Mouse (Mus musculus): ENCODE measurements around the gene Adamts8. TPM values are rescaled to one million over a fixed set of nuclear protein-coding genes. Genes with fewer than 3 reads are reported as not detected.

Gene Adamts8
- polyA plus RNA-seq, 1 experiment = 0.57 TPM

DNA sequence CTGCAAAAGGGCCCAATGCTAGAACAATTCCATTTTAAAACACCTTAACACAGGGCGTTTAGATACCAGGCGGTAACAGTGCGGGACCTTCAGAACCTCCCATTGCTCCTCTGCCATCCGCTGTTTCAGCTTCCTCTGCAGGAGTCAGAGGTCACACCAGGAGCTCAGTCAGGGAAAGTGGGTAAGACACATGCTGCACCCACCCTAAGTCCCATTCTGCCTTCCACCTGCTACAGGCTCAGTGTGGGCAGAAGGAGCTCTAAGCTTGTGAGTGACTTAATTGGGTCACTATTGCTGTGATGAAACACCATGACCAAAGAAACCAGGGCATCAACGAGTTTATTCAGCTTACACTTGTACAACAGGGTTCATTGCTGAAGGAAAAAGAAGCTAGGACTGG, 50.7 kb downstream of the Adamts8 start:
- H3K4me1 ChIP-seq (replicated peaks; ENCODE audit: control insufficient read depth, insufficient read depth, low read length) = no peaks in the 10 kb centered on the region
- 89% methylated on average over 5 of the region's 5 CpGs for WGBS
- TF ChIP-seq CTCF (IDR thresholded peaks at IDR 0.05; ENCODE audit: borderline replicate concordance, control insufficient read depth, extremely low read depth, insufficient read depth, low read length, poor library complexity) (no peak), POLR2A (IDR thresholded peaks at IDR 0.05; ENCODE audit: control insufficient read depth, extremely low read depth, insufficient read depth, low read length, poor library complexity) (no peak)

DNA sequence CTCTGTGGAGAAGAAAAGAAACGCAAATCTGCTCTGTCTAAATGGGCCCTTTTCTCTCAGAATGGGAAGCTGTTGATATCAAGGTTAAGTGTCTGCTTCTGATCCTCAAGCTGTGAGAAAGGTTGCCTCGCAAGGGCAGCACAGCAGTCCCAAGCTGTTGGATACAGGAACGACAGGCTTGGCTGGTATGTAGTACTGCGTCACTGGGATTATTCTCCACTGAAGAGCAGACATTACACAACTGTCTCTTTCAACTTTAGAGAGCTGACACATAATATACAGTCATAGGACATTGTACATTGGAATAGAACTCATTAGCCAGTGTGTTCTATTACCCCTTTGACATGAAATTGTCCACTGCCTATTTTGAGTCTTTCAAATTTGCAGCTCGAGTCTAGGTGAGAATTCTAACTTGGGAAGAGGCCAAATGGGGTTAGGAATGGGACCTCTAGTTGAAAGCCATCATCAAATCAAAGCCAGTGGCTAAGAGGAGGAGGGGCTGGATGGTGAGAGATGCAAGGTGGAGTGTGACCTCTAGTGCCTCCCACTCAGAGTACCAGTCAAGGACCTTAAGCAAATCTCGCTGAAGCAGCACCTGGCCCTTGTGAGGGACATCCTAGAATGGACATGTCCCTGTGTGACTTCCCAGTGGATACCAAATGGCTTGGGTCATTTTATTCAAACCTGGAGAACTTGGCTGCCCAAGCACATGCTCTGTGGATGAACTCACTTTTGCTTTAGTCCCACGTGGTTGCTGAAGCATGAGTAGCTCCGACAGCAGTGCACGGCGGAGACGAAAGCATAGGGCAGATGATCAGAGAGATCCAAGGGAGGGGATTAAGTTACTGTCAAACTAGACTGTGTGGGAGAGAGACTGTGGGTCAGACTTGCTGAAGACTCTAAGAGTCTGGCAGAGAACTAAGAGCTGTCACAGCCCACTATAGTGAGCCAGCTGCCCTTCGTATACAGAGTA, 54.5 kb downstream of the Adamts8 start:
- H3K36me3 ChIP-seq (ENCODE audit: control insufficient read depth, insufficient read depth, low read length) = no peaks in the 10 kb centered on the region
- TF ChIP-seq CTCF (IDR thresholded peaks at IDR 0.05; ENCODE audit: borderline replicate concordance, control insufficient read depth, extremely low read depth, insufficient read depth, low read length, poor library complexity) = no peak
- TF ChIP-seq POLR2A (IDR thresholded peaks at IDR 0.05; ENCODE audit: control insufficient read depth, extremely low read depth, insufficient read depth, low read length, poor library complexity) = no peak
- H3K27me3 ChIP-seq (ENCODE audit: control insufficient read depth, insufficient read depth, low read length) = no peaks in the 10 kb centered on the region
- H3K4me1 ChIP-seq (replicated peaks; ENCODE audit: control insufficient read depth, insufficient read depth, low read length) = no peaks in the 10 kb centered on the region
- no peak overlapping the region for H3K4me3 ChIP-seq (ENCODE audit: control insufficient read depth, insufficient read depth, low read length)
- WGBS = 80% methylated on average over 12 of the region's 12 CpGs
- H3K27ac ChIP-seq (ENCODE audit: control insufficient read depth, insufficient read depth, low read length) = no peak overlapping the region
- no peak for DNase-seq

More for the DNA sequence above, 50.7 kb downstream of the Adamts8 start:
- Histone ChIP-seq H3K4me3 (ENCODE audit: control insufficient read depth, insufficient read depth, low read length) (no peak overlapping the region), H3K27me3 (ENCODE audit: control insufficient read depth, insufficient read depth, low read length) (no peaks in the 10 kb centered on the region), H3K27ac (ENCODE audit: control insufficient read depth, insufficient read depth, low read length) (no peak overlapping the region), H3K36me3 (ENCODE audit: control insufficient read depth, insufficient read depth, low read length) (no peaks in the 10 kb centered on the region)
- DNase-seq = no peak

DNA sequence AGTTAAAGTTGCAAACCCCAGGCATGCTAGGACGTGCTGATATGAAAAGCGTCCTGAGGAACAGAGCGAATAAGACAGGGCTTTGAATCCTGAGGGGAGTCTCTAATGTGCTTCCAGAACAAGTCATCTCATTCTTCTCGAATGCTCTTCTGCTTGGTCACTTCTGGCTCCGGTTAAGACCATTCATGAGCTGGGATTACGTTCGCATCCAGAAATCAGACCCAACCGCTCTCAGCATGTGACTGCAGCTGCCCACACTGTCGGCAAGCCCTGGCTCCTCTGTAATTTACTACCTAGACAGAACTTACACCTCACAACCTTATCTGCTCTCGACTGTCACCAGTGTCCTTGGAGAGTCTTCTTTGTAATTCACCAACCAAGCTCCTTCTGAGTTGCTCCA, 58.3 kb downstream of the Adamts8 start:
- no peaks in the 10 kb centered on the region for H3K36me3 ChIP-seq (ENCODE audit: control insufficient read depth, insufficient read depth, low read length)
- no peaks in the 10 kb centered on the region for H3K4me1 ChIP-seq (replicated peaks; ENCODE audit: control insufficient read depth, insufficient read depth, low read length)
- TF ChIP-seq POLR2A (IDR thresholded peaks at IDR 0.05; ENCODE audit: control insufficient read depth, extremely low read depth, insufficient read depth, low read length, poor library complexity) = no peak
- TF ChIP-seq CTCF (IDR thresholded peaks at IDR 0.05; ENCODE audit: borderline replicate concordance, control insufficient read depth, extremely low read depth, insufficient read depth, low read length, poor library complexity) = no peak
- no peak overlapping the region for H3K27ac ChIP-seq (ENCODE audit: control insufficient read depth, insufficient read depth, low read length)
- 85% methylated on average over 10 of the region's 10 CpGs for WGBS
- H3K27me3 ChIP-seq (ENCODE audit: control insufficient read depth, insufficient read depth, low read length) = no peaks in the 10 kb centered on the region
- H3K4me3 ChIP-seq (ENCODE audit: control insufficient read depth, insufficient read depth, low read length) = no peak overlapping the region
- no peak for DNase-seq

DNA sequence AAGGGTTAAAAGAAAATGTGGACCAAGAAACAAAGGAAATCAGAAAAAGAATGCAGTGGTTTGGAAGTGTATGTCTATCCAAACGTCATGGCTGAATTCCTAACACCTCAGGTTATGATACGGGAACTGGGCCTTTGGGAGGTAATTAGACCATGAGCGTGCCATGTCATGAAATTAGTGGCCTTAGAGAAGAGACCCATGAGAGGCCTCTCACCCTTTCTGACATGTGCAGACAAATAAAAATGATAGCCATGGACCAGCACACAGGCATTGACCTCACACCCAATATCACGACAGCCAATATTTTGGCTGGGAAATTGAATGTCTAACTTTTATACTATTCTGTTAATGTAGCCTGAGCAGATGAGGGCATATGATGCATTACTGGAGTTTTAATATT, 60.2 kb downstream of the Adamts8 start:
- DNase-seq = no peak
- Histone ChIP-seq H3K4me1 (replicated peaks; ENCODE audit: control insufficient read depth, insufficient read depth, low read length) (no peaks in the 10 kb centered on the region), H3K4me3 (ENCODE audit: control insufficient read depth, insufficient read depth, low read length) (no peak overlapping the region), H3K27me3 (ENCODE audit: control insufficient read depth, insufficient read depth, low read length) (no peaks in the 10 kb centered on the region), H3K27ac (ENCODE audit: control insufficient read depth, insufficient read depth, low read length) (no peak overlapping the region), H3K36me3 (ENCODE audit: control insufficient read depth, insufficient read depth, low read length) (no peaks in the 10 kb centered on the region)
- TF ChIP-seq POLR2A (IDR thresholded peaks at IDR 0.05; ENCODE audit: control insufficient read depth, extremely low read depth, insufficient read depth, low read length, poor library complexity) (no peak), CTCF (IDR thresholded peaks at IDR 0.05; ENCODE audit: borderline replicate concordance, control insufficient read depth, extremely low read depth, insufficient read depth, low read length, poor library complexity) (no peak)
- 94% methylated on average over 4 of the region's 4 CpGs for WGBS

DNA sequence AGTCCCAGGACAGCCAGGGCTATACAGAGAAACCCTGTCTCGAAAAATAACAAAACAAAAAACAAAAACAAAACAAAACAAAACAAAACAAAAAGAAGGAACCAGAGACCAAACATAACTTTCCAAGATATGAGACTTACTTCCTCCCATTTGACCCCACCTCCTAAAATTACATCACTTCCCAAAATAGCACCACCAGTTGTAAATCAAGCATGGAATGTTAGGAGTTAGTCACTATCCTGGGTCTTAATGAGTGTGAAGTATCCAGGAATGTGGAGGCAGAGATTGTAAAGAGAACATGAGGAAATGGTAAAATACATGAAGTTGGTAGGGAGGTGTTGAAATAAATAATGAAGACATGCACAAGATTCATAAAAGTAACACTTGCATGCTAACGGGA, 67.0 kb downstream of the Adamts8 start:
- H3K4me3 ChIP-seq (ENCODE audit: control insufficient read depth, insufficient read depth, low read length) = no peak overlapping the region
- 74% methylated on average over 2 of the region's 2 CpGs for WGBS
- no peak overlapping the region for H3K27ac ChIP-seq (ENCODE audit: control insufficient read depth, insufficient read depth, low read length)
- H3K27me3 ChIP-seq (ENCODE audit: control insufficient read depth, insufficient read depth, low read length) = no peaks in the 10 kb centered on the region
- no peaks in the 10 kb centered on the region for H3K4me1 ChIP-seq (replicated peaks; ENCODE audit: control insufficient read depth, insufficient read depth, low read length)
- DNase-seq = no peak
- TF ChIP-seq POLR2A (IDR thresholded peaks at IDR 0.05; ENCODE audit: control insufficient read depth, extremely low read depth, insufficient read depth, low read length, poor library complexity) (no peak), CTCF (IDR thresholded peaks at IDR 0.05; ENCODE audit: borderline replicate concordance, control insufficient read depth, extremely low read depth, insufficient read depth, low read length, poor library complexity) (no peak)
- H3K36me3 ChIP-seq (ENCODE audit: control insufficient read depth, insufficient read depth, low read length) = no peaks in the 10 kb centered on the region

DNA sequence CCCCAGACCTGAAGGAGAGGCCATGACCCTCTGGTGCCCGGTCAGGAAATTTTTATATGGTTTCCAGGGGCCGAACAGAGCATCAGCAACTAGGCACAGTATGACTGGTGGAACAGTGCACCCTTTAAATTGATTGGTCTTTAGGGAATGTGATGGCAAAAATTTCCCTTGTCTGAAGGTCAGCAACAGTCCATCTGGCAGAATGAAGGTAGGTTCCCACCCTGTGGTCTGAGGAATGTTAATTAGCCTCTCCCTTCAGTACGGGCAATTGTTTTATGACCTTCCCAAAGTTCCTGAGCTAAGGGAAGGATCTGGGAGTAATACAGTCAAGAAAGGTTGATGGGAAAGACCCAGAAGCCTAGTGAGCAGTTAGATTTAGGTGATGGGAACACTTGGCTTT, 67.7 kb downstream of the Adamts8 start:
- no peak for DNase-seq
- WGBS = 87% methylated on average over 3 of the region's 3 CpGs
- TF ChIP-seq POLR2A (IDR thresholded peaks at IDR 0.05; ENCODE audit: control insufficient read depth, extremely low read depth, insufficient read depth, low read length, poor library complexity) (no peak), CTCF (IDR thresholded peaks at IDR 0.05; ENCODE audit: borderline replicate concordance, control insufficient read depth, extremely low read depth, insufficient read depth, low read length, poor library complexity) (no peak)
- no peaks in the 10 kb centered on the region for H3K27me3 ChIP-seq (ENCODE audit: control insufficient read depth, insufficient read depth, low read length)
- H3K4me1 ChIP-seq (replicated peaks; ENCODE audit: control insufficient read depth, insufficient read depth, low read length) = no peaks in the 10 kb centered on the region
- H3K4me3 ChIP-seq (ENCODE audit: control insufficient read depth, insufficient read depth, low read length) = no peak overlapping the region
- H3K27ac ChIP-seq (ENCODE audit: control insufficient read depth, insufficient read depth, low read length) = no peak overlapping the region
- no peaks in the 10 kb centered on the region for H3K36me3 ChIP-seq (ENCODE audit: control insufficient read depth, insufficient read depth, low read length)
